Mouse (Mus musculus): ENCODE data around the gene Tle2. TPM values are rescaled to one million over a fixed set of nuclear protein-coding genes. Genes with fewer than 3 reads are reported as not detected.

Tle2 gene
- polyA plus RNA-seq, 1 experiment: 63.7 TPM

- no peak for DNase-seq
- Histone ChIP-seq H3K27me3 (replicated peaks; ENCODE audit: control insufficient read depth, insufficient read depth, low read length) (no peaks in the 10 kb centered on the region), H3K27ac (ENCODE audit: insufficient read depth, low read depth, low read length) (peak overlapping the region; percentile 70; the same call in 1 of the 2 replicates), H3K4me1 (ENCODE audit: control insufficient read depth, insufficient read depth, low read length) (peaks cover 5% of the 10 kb centered on the region; the same call in 1 of the 2 replicates), H3K4me3 (ENCODE audit: insufficient read depth, low read depth, low read length) (no peak overlapping the region), H3K36me3 (ENCODE audit: control insufficient read depth, insufficient read depth, low read length) (peaks cover 4% of the 10 kb centered on the region)
- TF ChIP-seq POLR2A (IDR thresholded peaks at IDR 0.05; ENCODE audit: low read depth, low read length) (no peak), CTCF (conservative IDR thresholded peaks at IDR 0.05; ENCODE audit: insufficient read depth, insufficient read length, low read depth, low read length) (no peak)
- WGBS: 73% methylated on average over 9 of the region's 9 CpGs
Observed at GRCm38 (mm10) chr10:81569507-81570237, 4.7 kb upstream of the Tle2 start.

DNA sequence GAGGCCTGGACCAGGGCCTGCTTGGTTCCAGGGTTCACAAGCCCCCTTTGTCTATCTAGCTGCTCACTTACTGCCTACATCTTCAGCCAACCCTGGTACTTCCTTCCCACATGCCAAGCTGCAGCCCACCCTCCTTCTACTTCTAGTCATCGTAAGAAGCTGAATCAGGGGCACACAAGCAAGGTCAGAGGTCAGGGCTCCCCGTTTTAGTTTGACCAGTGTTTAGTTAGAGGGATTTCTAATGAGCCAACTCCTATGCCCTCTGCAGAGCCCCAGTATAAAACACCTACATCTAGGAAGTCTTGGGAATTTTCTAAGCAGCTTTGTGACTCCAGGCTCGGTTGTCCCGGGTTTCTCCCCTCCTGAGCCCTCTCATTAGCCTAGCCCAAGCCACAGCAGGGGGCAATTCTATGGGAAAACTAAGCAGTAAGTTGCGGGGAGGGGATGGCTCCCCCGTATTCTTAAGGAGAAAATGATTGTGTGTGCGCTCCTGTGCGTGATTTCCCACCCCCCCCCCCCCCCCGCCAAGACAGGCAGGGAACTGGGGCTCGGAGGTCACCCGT is 4.0 kb upstream of the Tle2 start:
- Histone ChIP-seq H3K4me1 (ENCODE audit: control insufficient read depth, insufficient read depth, low read length) (0 out of 2 replicates have a peak, but pooled peaks cover 3% of the 10 kb centered on the region), H3K4me3 (ENCODE audit: insufficient read depth, low read depth, low read length) (peak overlapping the region; percentile 41; the same call in 1 of the 2 replicates), H3K27ac (ENCODE audit: insufficient read depth, low read depth, low read length) (peak overlapping the region; percentile 70), H3K27me3 (replicated peaks; ENCODE audit: control insufficient read depth, insufficient read depth, low read length) (no peaks in the 10 kb centered on the region), H3K36me3 (ENCODE audit: control insufficient read depth, insufficient read depth, low read length) (no peaks in the 10 kb centered on the region; the same call in none of the 2 replicates)
- TF ChIP-seq POLR2A (IDR thresholded peaks at IDR 0.05; ENCODE audit: low read depth, low read length): no peak
- DNase-seq: no peak
- 4% methylated on average over 11 of the region's 11 CpGs for WGBS

- under 1% methylated on average over 34 of the region's 34 CpGs for WGBS
- Histone ChIP-seq H3K4me1 (ENCODE audit: control insufficient read depth, insufficient read depth, low read length) (0 out of 2 replicates have a peak, but pooled peaks cover 3% of the 10 kb centered on the region), H3K4me3 (ENCODE audit: insufficient read depth, low read depth, low read length) (peak overlapping the region; percentile 43), H3K36me3 (ENCODE audit: control insufficient read depth, insufficient read depth, low read length) (no peaks in the 10 kb centered on the region), H3K27me3 (replicated peaks; ENCODE audit: control insufficient read depth, insufficient read depth, low read length) (no peaks in the 10 kb centered on the region), H3K27ac (ENCODE audit: insufficient read depth, low read depth, low read length) (peak overlapping the region; percentile 73; the same call in 1 of the 2 replicates)
- peak; percentile 98 for DNase-seq
- TF ChIP-seq CTCF (conservative IDR thresholded peaks at IDR 0.05; ENCODE audit: insufficient read depth, insufficient read length, low read depth, low read length): no peak
- no peak for TF ChIP-seq POLR2A (IDR thresholded peaks at IDR 0.05; ENCODE audit: low read depth, low read length)
Observed at GRCm38 (mm10) chr10:81570831-81571500, 3.4 kb upstream of the Tle2 start.

- no peak for TF ChIP-seq CTCF (conservative IDR thresholded peaks at IDR 0.05; ENCODE audit: insufficient read depth, insufficient read length, low read depth, low read length)
- peak overlapping the region; percentile 43 for H3K4me3 ChIP-seq (ENCODE audit: insufficient read depth, low read depth, low read length)
- H3K4me1 ChIP-seq (ENCODE audit: control insufficient read depth, insufficient read depth, low read length): 0 out of 2 replicates have a peak, but pooled peaks cover 3% of the 10 kb centered on the region
- peak overlapping the region; percentile 73; the same call in 1 of the 2 replicates for H3K27ac ChIP-seq (ENCODE audit: insufficient read depth, low read depth, low read length)
- H3K36me3 ChIP-seq (ENCODE audit: control insufficient read depth, insufficient read depth, low read length): no peaks in the 10 kb centered on the region
- H3K27me3 ChIP-seq (replicated peaks; ENCODE audit: control insufficient read depth, insufficient read depth, low read length): no peaks in the 10 kb centered on the region
- peak; percentile 99 for DNase-seq
- WGBS: 1% methylated on average over 18 of the region's 18 CpGs
Observed at GRCm38 (mm10) chr10:81571501-81571876, 2.9 kb upstream of the Tle2 start.

- DNase-seq: peak; percentile 43
- H3K4me1 ChIP-seq (ENCODE audit: control insufficient read depth, insufficient read depth, low read length): 0 out of 2 replicates have a peak, but pooled peaks cover 3% of the 10 kb centered on the region
- 0 out of 2 replicates have a peak overlapping the region, but pooled peaks have one; percentile 16 for H3K27ac ChIP-seq (ENCODE audit: insufficient read depth, low read depth, low read length)
- H3K27me3 ChIP-seq (replicated peaks; ENCODE audit: control insufficient read depth, insufficient read depth, low read length): no peaks in the 10 kb centered on the region
- no peak overlapping the region for H3K4me3 ChIP-seq (ENCODE audit: insufficient read depth, low read depth, low read length)
- no peaks in the 10 kb centered on the region for H3K36me3 ChIP-seq (ENCODE audit: control insufficient read depth, insufficient read depth, low read length)
- TF ChIP-seq POLR2A (IDR thresholded peaks at IDR 0.05; ENCODE audit: low read depth, low read length) (no peak), CTCF (conservative IDR thresholded peaks at IDR 0.05; ENCODE audit: insufficient read depth, insufficient read length, low read depth, low read length) (no peak)
- 18% methylated on average over 9 of the region's 9 CpGs for WGBS
Observed at GRCm38 (mm10) chr10:81572133-81572671, 2.2 kb upstream of the Tle2 start.

GRCm38 (mm10) chr10:81572975-81573374 is 1.4 kb upstream of the Tle2 start:
- H3K27ac ChIP-seq (ENCODE audit: insufficient read depth, low read depth, low read length): no peak overlapping the region
- no peak overlapping the region for H3K4me3 ChIP-seq (ENCODE audit: insufficient read depth, low read depth, low read length)
- no peaks in the 10 kb centered on the region for H3K27me3 ChIP-seq (replicated peaks; ENCODE audit: control insufficient read depth, insufficient read depth, low read length)
- no peaks in the 10 kb centered on the region for H3K36me3 ChIP-seq (ENCODE audit: control insufficient read depth, insufficient read depth, low read length)
- peak; percentile 36 for DNase-seq
- WGBS: 57% methylated on average over 9 of the region's 9 CpGs
- H3K4me1 ChIP-seq (ENCODE audit: control insufficient read depth, insufficient read depth, low read length): 0 out of 2 replicates have a peak, but pooled peaks cover 3% of the 10 kb centered on the region
- TF ChIP-seq POLR2A (IDR thresholded peaks at IDR 0.05; ENCODE audit: low read depth, low read length) (no peak), CTCF (conservative IDR thresholded peaks at IDR 0.05; ENCODE audit: insufficient read depth, insufficient read length, low read depth, low read length) (no peak)
